Mouse (Mus musculus) intestine, embryonic 16.5 days (tissue): ENCODE measurements around the gene Pmpca. TPM values are rescaled to one million over a fixed set of nuclear protein-coding genes. Genes with fewer than 3 reads are reported as not detected.

Experiments used
- ATAC-seq: fragments of 200-750 bp; cut with Nextera tagmentation; 2 replicates; pipeline ENCODE4 v1.8.0; 2017; ENCODE audit warnings: moderate TSS enrichment, moderate library complexity
- H3K27ac ChIP-seq: fragments of 300-500 bp; sonication (generic); 2 replicates; pipeline ENCODE4 v1.5.1; 2014; ENCODE audit warnings: mild to moderate bottlenecking, low read length
- H3K27me3 ChIP-seq: fragments of 300-500 bp; sonication (generic); replicated peaks from 2 replicates; pipeline ENCODE4 v1.6.1; 2014; ENCODE audit warnings: low read length, control low read depth, mixed read lengths; ENCODE audit not compliant: control insufficient read depth, insufficient read depth
- H3K36me3 ChIP-seq: fragments of 300-500 bp; sonication (generic); 2 replicates; pipeline ENCODE4 v1.6.1; 2014; ENCODE audit warnings: low read length, control low read depth; ENCODE audit not compliant: control insufficient read depth, insufficient read depth
- H3K4me1 ChIP-seq: fragments of 300-500 bp; sonication (generic); 2 replicates; pipeline ENCODE4 v1.6.1; 2014; ENCODE audit warnings: low read length, control low read depth, mixed read lengths; ENCODE audit not compliant: control insufficient read depth, insufficient read depth
- H3K4me2 ChIP-seq: fragments of 300-500 bp; sonication (generic); 2 replicates; pipeline ENCODE4 v1.6.1; 2014; ENCODE audit warnings: low read depth, low read length, control low read depth
- H3K4me3 ChIP-seq: fragments of 300-500 bp; sonication (generic); 2 replicates; pipeline ENCODE4 v1.5.1; 2014; ENCODE audit warnings: mild to moderate bottlenecking, low read length
- H3K9ac ChIP-seq: fragments of 300-500 bp; sonication (generic); 2 replicates; pipeline ENCODE4 v1.6.1; 2014; ENCODE audit warnings: low read depth, low read length
- H3K9me3 ChIP-seq: fragments of 300-500 bp; sonication (generic); 2 replicates; pipeline ENCODE4 v1.6.1; 2016; ENCODE audit warnings: low read length, control low read depth; ENCODE audit not compliant: control insufficient read depth
- WGBS: fragments of 180-500 bp; shearing (Covaris S2); extraction: QIAGEN DNeasy Blood & Tissue Kit; methylation state at CpG from one replicate; pipeline ENCODE4 v1.1.7; 2014; 5-methylcytosine and 5-hydroxymethylcytosine counted together
- polyA plus RNA-seq: library from polyadenylated mRNA; unstranded; fragments of >200 nt; fragmentation: Nextera tagmentation; extraction: Ambion mirVana; gene quantifications from 2 replicates; pipeline ENCODE4 v1.2.1, GENCODE M21; 2015

The Pmpca gene
- polyA plus RNA-seq: 102 and 105 TPM in 2 replicates

DNA sequence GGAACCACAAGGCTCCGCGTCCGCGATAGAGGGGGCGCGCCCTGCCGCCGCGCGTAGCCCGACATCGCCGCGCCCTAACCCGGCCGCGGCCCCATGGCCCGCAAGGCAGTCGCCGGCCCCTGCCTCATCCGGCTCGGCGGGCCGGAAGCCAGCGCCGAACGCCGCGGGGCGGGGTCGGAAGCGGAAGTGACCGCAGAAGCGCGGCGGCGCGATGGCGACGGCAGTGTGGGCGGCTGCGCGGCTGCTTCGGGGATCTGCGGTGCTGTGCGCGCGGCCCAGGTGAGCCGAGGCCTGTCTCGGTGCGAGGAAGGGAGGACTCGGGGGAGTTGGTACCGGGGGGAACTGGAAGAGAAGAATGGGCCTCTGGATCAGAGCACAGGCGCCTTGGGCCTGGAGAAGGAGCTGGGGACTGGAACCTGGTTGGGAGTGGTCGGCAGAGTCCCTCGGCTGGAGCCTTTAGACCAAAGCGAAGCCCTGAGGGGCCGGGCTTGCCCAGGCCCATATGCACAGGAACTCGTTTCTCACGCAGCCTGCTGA, at the start of gene Pmpca, which contains the start of gene Entr1:
Gene Pmpca, plus strand, starts transcription at position 186 of the 537 bp plus-strand sequence.
Gene Entr1, minus strand, starts transcription at position 163 of the 537 bp plus-strand sequence.
- Histone ChIP-seq H3K4me2 (peak within 1 kb of the TSS; percentile 88), H3K36me3 (peaks cover 28% of the 10 kb centered on the region), H3K4me3 (peak within 1 kb of the TSS; percentile 92), H3K4me1 (peaks cover 15% of the 10 kb centered on the region), H3K9ac (peak within 1 kb of the TSS; percentile 94), H3K27me3 (no peaks in the 10 kb centered on the region), H3K27ac (peak within 1 kb of the TSS; percentile 52), H3K9me3 (no peaks in the 10 kb centered on the region)
- WGBS: under 1% methylated on average over 58 of the region's 60 CpGs
- ATAC-seq: peak; percentile 95

DNA sequence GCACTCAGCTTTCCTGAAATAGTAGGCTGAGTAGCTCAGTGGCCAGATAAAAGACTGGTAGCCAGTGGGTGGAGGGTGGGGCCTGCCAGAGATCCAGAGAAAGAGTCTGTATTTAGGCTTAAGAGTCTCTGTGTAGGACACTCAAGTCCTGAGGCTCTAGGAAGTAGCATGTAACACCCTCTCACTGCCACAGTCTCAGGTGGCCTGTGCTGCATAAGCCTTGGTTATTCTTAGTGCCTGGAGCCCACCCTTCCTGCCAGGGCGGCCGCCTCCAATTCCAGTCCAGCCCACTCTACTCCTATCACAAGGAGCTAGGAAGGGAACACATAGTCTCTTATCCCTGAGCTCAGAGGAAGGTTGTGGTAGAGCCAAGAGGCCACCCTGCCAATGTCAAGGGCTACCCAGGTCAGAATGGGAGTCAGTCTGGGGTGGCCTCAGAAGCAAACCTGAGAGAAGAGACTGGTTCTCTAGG, 47.6 kb upstream of the Pmpca start:
- Histone ChIP-seq H3K4me2 (no peak overlapping the region), H3K36me3 (no peaks in the 10 kb centered on the region), H3K4me1 (peaks cover 11% of the 10 kb centered on the region), H3K27me3 (no peaks in the 10 kb centered on the region), H3K27ac (peak overlapping the region; percentile 62), H3K9me3 (no peaks in the 10 kb centered on the region), H3K4me3 (no peak overlapping the region), H3K9ac (no peak overlapping the region)
- peak; percentile 8; the same call in 1 of the 2 replicates for ATAC-seq
- 77% methylated on average over 2 of the region's 2 CpGs for WGBS

DNA sequence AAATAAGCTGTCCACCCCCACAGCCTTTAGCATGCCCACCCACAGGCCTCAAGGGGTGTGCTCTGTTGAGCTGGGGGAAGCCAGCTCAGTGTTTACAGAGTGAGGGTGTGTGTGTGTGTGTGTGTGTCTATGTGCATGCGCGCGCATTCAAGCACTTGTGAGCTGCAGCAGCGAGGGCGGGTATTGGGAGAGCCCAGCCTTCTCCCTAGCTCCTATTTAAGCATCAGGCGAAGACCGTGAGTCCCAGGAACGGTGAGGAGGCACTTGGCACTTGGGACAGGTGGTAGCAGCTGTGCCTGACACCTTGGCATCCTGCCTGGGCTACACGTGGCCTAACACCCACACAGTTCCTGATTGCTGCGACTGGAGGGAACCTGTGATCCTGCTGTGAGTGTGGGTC, 47.1 kb upstream of the Pmpca start:
- Histone ChIP-seq H3K4me3 (no peak overlapping the region), H3K36me3 (no peaks in the 10 kb centered on the region), H3K27ac (peak overlapping the region; percentile 62), H3K4me1 (peaks cover 11% of the 10 kb centered on the region), H3K9ac (0 out of 2 replicates have a peak overlapping the region, but pooled peaks have one; percentile 25), H3K4me2 (no peak overlapping the region), H3K27me3 (no peaks in the 10 kb centered on the region), H3K9me3 (no peaks in the 10 kb centered on the region)
- peak; percentile 78 for ATAC-seq
- WGBS: 33% methylated on average over 10 of the region's 10 CpGs

DNA sequence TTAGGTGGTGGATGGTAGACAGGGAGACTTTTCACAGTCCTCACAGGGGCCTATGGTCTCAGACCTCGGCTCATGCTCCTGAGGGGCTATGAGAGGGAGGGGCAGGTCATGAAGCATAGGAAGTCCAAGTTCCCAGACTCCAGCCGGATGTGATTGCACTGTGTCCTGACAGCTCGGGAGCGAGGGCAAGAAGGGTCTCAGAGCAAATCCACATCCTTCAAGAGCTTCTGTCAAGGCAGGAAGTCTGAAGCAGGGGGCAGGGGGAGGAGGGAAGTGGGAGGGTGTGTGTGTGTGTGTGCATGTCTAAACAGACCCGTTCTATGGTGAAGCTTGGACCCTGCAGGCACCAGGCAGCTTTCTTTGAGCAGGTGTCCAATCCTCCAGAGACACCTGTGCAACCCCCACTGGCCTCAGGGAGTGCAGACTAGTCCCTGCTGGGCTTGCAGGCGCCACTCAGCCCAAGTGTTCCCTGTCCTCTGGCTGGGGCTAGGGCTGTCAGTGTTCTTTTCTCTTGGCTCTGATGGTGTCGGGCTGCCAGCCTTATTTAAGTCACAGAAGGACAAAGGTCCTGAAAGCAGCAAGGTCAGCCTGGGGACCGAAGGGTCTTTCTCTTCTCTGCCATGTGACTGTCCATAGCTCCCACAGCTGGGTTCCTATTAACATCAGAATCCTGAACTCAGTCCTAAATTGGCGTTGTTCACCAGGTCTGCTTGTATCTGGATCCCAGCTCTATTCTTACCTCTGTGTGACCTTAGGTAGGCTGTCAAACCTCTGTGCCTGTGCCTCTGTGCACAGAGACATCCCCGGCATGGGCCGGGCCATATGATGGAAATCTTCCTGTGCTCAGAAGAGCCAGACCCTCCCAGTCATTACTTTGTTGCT, 46.3 kb upstream of the Pmpca start:
- Histone ChIP-seq H3K9me3 (no peaks in the 10 kb centered on the region), H3K4me2 (no peak overlapping the region), H3K4me1 (peaks cover 11% of the 10 kb centered on the region), H3K4me3 (no peak overlapping the region), H3K27me3 (no peaks in the 10 kb centered on the region), H3K36me3 (no peaks in the 10 kb centered on the region), H3K9ac (0 out of 2 replicates have a peak overlapping the region, but pooled peaks have one; percentile 25), H3K27ac (peak overlapping the region; percentile 55)
- WGBS: 55% methylated on average over 11 of the region's 11 CpGs
- ATAC-seq: peak; percentile 19

DNA sequence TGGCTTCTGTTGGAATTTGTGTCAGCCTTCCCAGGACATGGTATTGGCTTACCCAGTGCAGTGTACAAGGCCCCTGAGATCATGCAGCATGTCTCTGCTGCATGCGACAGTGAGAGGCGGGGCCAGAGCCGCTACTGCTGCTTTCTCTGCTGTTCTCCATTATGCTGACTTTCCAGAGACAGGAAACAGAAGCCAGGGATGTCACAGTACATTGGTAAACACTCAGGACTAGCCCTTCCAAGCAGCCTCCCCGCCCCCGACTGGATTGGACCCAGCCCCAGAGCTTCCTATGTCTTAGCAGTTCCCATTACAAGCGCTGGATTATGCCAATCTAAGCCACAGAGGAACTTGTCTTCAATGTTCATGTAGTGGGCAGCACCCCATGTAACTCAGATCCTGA, 40.9 kb upstream of the Pmpca start:
- no peaks in the 10 kb centered on the region for H3K27me3 ChIP-seq
- WGBS: 37% methylated on average over 6 of the region's 6 CpGs
- peak overlapping the region; percentile 8; the same call in 1 of the 2 replicates for H3K9ac ChIP-seq
- peaks cover 15% of the 10 kb centered on the region for H3K4me1 ChIP-seq
- no peak overlapping the region for H3K4me3 ChIP-seq
- no peak overlapping the region for H3K4me2 ChIP-seq
- peak overlapping the region; percentile 40 for H3K27ac ChIP-seq
- ATAC-seq: no peak
- no peaks in the 10 kb centered on the region for H3K9me3 ChIP-seq
- no peaks in the 10 kb centered on the region for H3K36me3 ChIP-seq

DNA sequence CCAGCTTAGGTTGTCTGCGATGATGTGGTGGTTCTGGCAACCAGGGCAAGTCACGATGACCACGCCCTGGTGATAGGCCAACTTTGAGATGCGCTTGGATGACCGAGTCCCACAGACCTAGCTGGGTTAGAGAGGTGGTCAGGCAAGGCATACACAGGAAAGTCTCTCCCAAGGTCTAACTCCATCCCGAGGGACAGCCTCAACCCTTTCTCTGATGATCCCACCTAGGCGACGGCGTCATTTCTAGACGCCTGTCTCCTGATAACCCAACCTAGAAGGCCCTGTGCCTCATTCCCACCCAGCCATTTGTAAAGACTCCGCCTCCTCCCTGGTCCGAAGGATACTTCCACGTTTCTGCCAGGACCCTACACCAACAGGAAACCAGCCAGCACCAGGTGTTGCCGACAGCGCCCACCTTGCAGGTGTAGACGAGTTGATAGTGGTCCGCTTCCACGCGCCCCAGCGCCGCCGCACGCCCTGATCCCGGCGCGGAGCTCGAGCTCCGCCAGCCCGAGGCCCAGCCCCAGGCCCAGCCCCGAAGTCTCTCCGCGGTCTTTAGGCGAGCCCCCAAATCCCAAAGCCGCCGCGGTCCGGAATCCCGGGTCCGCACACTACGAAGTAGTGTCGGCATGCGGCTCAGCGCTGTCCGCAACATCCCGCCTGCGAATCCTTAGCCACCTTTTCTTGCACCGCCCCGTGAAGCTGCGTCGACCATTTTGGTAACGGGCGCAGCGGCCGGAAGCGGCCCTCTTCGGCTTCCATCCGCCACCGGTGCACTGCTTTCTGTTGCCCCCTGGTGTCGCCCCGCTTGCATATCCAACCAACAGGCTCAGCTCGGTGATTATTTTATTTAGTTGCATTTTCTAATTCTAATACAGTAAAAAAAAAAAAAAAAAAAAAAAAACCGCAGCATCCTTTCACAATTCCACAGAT, 37.5 kb upstream of the Pmpca start, which contains the start of gene Dnlz:
Gene Dnlz, minus strand, starts transcription at position 753 of the 933 bp plus-strand sequence.
- no peaks in the 10 kb centered on the region for H3K27me3 ChIP-seq
- peak within 1 kb of the TSS; percentile 98 for H3K4me2 ChIP-seq
- ATAC-seq: peak; percentile 84
- H3K36me3 ChIP-seq: no peaks in the 10 kb centered on the region
- H3K9me3 ChIP-seq: no peaks in the 10 kb centered on the region
- WGBS: 2% methylated on average over 62 of the region's 62 CpGs
- H3K9ac ChIP-seq: peak within 1 kb of the TSS; percentile 97
- peak within 1 kb of the TSS; percentile 86 for H3K27ac ChIP-seq
- H3K4me3 ChIP-seq: peak within 1 kb of the TSS; percentile 83
- peaks cover 15% of the 10 kb centered on the region for H3K4me1 ChIP-seq

DNA sequence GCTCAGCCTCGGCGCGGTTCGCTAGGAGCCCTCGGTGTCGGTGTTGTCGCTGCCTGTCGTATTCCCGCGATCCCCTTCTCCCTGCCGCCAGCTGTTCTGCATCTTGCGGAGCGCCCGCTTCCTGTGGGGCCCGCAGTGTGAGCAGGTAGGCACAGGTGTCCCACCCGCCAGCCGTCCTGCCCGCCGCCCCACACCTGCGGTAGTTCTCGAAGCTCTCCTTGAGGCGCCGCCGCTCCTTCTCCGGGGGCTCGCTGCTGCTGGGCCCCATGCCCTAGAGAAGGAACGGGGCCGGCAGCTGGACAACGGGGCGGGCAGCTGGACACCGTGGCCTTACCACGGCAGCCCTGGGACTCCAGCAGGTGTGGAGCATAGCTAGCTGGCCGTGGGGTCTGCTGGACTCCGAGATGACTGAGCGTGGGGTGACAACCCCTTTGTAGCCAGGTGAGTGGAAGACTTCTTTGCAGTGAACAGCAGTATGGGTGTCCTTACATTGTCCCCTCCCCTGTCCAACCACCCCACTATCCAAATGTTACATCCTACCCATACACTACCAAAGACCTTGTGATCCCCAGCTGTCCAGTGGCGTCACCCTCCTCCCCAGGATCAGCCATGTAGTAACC, 36.7 kb upstream of the Pmpca start:
- ATAC-seq: peak; percentile 50
- Histone ChIP-seq H3K36me3 (no peaks in the 10 kb centered on the region), H3K9me3 (no peaks in the 10 kb centered on the region), H3K27ac (peak overlapping the region; percentile 43; the same call in 1 of the 2 replicates), H3K4me1 (peaks cover 15% of the 10 kb centered on the region), H3K4me3 (peak overlapping the region; percentile 83), H3K27me3 (no peaks in the 10 kb centered on the region), H3K4me2 (peak overlapping the region; percentile 98), H3K9ac (peak overlapping the region; percentile 97)
- 3% methylated on average over 36 of the region's 36 CpGs for WGBS

DNA sequence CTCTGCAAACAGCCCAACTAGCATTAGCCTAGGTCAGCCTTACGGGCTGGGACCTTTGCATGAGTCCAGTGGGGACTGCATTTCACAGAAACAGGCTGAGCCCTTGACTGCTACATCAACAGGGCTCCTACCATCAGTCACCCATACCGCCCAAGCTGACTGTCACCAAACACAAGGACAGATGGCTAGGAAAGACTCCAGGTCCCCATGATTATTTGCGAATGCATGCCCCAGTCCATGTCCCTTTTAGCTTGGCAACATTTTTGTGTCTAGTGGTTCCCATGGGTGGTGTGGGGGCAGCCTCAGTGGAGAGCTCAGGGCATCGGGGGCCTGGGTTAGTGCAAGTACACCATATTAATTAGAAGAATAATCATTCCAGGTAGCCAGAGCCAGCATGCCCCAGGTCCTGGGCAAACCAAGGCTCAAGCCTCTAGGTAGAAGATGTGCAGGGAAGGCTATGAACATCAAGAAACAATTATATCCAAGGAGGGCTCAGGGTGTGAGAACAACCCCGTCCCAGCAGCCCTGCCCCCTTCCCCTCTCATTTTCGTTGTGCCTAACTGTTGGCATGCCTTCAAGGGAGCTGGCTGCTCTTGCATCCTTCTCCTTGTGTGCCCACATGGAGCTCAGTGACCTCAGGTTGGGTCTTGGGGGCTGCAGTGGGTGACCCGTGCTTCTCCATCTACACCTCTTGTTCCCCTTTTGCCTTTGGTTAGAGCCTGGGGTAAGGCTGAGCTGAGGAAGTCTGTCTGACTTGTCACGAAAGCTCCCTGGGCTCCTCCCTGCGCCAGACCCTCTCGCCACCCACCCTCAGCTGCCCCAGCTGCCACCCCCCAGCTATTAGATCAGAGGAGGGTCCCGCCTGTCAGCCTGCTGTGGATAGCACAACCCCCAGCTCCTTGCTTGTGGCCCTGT, 35.8 kb upstream of the Pmpca start:
- Histone ChIP-seq H3K4me2 (peak overlapping the region; percentile 98), H3K27ac (no peak overlapping the region), H3K36me3 (no peaks in the 10 kb centered on the region), H3K9ac (peak overlapping the region; percentile 97), H3K27me3 (no peaks in the 10 kb centered on the region), H3K9me3 (no peaks in the 10 kb centered on the region), H3K4me3 (peak overlapping the region; percentile 83), H3K4me1 (peaks cover 15% of the 10 kb centered on the region)
- 89% methylated on average over 11 of the region's 11 CpGs for WGBS
- no peak for ATAC-seq
